Mouse (Mus musculus) embryonic stem cell, embryonic (primary cell): ENCODE data around the gene Coasy.

ENCODE experiments used
- CTCF ChIA-PET, 4 experiments: fragments of 300-600 bp in 2 of 4; fragments of 350-600 bp in 2 of 4; sonication (Branson Sonifier 250); formaldehyde crosslinking; loops; one replicate each; lab custom pipeline; 2022; ENCODE audit warnings: inconsistent platforms in 2 of 4; lab: Charles Lee
- POLR2A ChIA-PET, 4 experiments: fragments of 300-600 bp in 2 of 4; fragments of 350-600 bp in 2 of 4; sonication (Branson Sonifier 250); formaldehyde crosslinking; loops; one replicate each; lab custom pipeline; 2022; ENCODE audit warnings: antibody characterized with exemption in 4 of 4, inconsistent platforms in 1 of 4; lab: Charles Lee

Coasy gene

GRCm38 (mm10) chr11:101082208-101083082 lies at the start of gene Coasy:
Coasy (plus strand) TSS chr11:101082565.
- POLR2A ChIA-PET, result interaction anchor here in 3 of 4 experiments (0.6 to 5.4 kb wide), 35 partner anchors 12 to 762 kb away, joined by 3 to 39 read pairs (median 4); partner anchors contain the start of genes Psmc3ip (in 3 of the 3), Rpl27 (in 3 of the 3), Naglu (in 2 of the 3) and Plekhh3 (in 2 of the 3)
- CTCF ChIA-PET, result interaction anchor here (0.6 to 1.5 kb wide), 23 partner anchors 9 to 555 kb away, joined by 3 to 12 read pairs (median 4); partner anchors contain the start of genes Psmc3ip (in 3 of the 4), Acly (in 1 of the 4), Becn1 (in 1 of the 4) and Naglu (in 1 of the 4)

DNA sequence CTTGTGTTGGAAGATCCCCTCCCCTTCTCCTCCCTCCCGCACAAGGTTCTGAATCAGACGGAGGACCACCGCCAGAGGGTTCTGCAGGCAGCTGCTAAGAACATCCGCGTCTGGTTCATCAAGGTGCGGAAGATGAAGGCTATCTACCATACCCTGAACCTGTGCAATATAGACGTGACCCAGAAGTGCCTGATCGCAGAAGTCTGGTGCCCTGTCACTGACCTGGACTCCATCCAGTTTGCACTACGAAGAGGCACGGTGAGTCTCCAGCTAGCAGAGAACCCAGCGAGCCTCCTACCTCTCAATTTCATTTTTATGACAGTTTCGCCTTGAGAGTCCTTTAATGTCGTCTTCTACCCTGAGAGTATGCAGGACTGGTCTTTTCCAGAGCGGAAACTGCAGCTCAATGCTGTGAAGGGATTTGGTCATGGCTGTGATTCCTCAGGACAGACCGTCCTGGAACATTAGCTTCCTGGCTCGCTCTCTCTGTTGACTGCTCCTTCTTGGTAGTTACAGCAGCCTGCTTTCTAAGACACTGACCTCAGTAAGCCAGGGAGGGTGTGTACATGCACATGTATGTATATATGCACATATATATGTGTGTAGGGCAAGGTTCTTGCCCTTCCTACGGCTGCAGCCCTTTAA lies 48.4 kb upstream of the Coasy start:
- ChIA-PET CTCF (no interaction called here), POLR2A (interaction anchor here in 1 of 4 experiments (1.5 kb wide), 1 partner anchor 24 kb away, joined by 5 read pairs; the partner anchor contains the start of gene Atp6v0a1)

- CTCF ChIA-PET, result no interaction called here
- POLR2A ChIA-PET, result no interaction called here
These were observed 47.6 kb upstream of the Coasy start for GRCm38 (mm10) chr11:101034614-101035327.

DNA sequence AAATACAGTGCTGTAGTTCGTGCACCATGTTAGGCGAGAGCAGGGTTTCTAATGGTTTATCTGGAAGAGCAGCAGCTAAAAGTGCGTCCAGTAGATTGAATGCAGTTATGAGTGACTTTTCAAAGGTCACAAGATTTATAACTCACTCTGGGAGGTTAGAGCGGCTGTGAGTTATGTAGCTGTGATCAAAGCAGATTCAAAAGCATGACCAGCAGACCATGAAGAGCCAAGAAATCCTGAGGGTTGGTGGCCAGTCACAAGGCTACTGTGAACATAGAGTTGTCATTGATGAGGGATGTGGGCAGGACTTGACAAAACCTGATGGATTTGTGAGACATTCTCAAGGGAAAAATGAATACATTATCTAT lies 47.1 kb upstream of the Coasy start:
- ChIA-PET POLR2A (no interaction called here), CTCF (no interaction called here)

- POLR2A ChIA-PET, result interaction anchor here in 1 of 4 experiments (1.6 kb wide), 1 partner anchor 22 kb away, joined by 4 read pairs; no protein-coding TSS in a partner anchor
- CTCF ChIA-PET, result no interaction called here
These were observed 44.6 kb upstream of the Coasy start for GRCm38 (mm10) chr11:101037795-101038194.

GRCm38 (mm10) chr11:101045826-101046225 lies 36.5 kb upstream of the Coasy start:
- ChIA-PET POLR2A (interaction anchor here in 1 of 4 experiments (1.6 kb wide), 1 partner anchor 9 kb away, joined by 3 read pairs; no protein-coding TSS in a partner anchor), CTCF (interaction anchor here in 2 of 4 experiments (1.0 to 1.4 kb wide), 2 partner anchors 12 kb away, joined by 4 to 5 read pairs; no protein-coding TSS in a partner anchor)

- POLR2A ChIA-PET, result interaction anchor here in 1 of 4 experiments (1.6 kb wide), 1 partner anchor 9 kb away, joined by 3 read pairs; no protein-coding TSS in a partner anchor
These were observed 35.9 kb upstream of the Coasy start for GRCm38 (mm10) chr11:101046440-101046839.

DNA sequence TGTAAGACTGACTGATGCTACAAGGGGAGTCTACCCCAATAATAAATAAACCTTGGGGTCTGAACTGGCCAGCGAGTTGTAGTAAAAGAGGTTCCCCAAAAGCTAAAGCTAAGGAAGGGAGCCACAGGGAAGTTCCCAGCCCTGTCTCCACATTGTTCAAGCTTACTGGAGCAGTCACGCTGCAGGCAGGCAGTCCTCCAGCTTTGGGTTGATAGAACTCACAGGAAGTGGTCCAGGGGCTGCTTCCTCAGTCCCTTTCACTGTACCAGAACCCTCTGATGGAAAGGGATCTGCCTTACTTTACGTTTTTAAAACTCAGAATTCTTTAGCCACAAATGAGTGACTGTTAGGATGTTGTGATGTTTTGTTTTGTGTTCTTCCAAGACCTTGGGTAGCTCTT lies 34.9 kb upstream of the Coasy start:
- ChIA-PET CTCF (interaction anchor here (1.0 to 2.4 kb wide), 7 partner anchors 8 to 64 kb away, joined by 3 to 9 read pairs (median 5); no protein-coding TSS in a partner anchor), POLR2A (interaction anchor here in 1 of 4 experiments (1.0 to 2.6 kb wide), 4 partner anchors 10 to 49 kb away, joined by 3 to 6 read pairs (median 3); partner anchors contain the start of gene Coasy)

More at GRCm38 (mm10) chr11:101046440-101046839, 35.9 kb upstream of the Coasy start:
- CTCF ChIA-PET, result interaction anchor here in 2 of 4 experiments (1.0 to 1.4 kb wide), 2 partner anchors 11 to 12 kb away, joined by 4 to 5 read pairs; no protein-coding TSS in a partner anchor

DNA sequence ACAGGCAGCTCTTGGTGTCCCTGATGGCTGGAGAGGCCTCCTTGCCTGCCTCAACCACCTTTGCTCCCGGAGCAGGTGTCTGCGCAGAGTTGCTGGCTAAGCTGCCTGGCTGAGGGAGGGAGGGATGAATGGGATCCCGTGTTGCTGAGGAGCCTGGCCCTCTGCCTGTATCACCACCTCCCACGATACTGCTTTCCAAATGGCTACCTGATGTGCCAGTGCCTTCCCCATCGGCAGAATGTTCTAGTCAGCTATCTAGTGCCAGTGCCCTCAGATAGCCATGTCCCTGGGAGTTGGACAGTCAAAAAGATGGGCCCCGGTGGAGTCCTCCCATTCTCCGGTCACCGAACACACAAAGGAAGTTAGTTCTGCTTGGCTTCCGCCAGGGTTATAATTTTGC lies 32.0 kb upstream of the Coasy start:
- ChIA-PET CTCF (interaction anchor here in 2 of 4 experiments (0.7 to 0.8 kb wide), 2 partner anchors 8 to 72 kb away, joined by 3 read pairs; no protein-coding TSS in a partner anchor), POLR2A (interaction anchor here in 1 of 4 experiments (1.2 to 1.3 kb wide), 2 partner anchors 19 to 80 kb away, joined by 3 read pairs; partner anchors contain the start of genes Cavin1 and Naglu)

DNA sequence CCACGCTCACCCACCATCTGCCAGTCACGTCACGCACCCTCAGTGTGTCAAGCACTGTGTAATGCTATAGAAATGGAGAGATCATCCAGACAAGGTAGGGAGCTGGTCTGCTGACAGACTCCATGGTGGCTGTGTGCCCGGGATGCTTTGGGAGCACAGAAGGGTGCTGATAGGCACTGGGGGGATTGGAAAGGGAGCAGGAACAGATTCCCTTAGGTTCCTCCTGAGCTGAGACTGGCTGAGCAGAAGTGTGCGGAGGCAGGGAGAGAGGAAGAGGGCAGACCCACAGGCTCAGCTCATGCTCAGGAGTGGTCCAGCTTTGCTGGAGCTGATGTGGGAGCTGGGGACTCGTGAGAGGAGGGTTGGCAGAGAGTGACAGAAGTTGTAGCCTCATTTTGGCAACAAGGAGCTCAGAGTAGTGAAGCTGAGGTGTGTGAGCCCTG lies 31.3 kb upstream of the Coasy start:
- POLR2A ChIA-PET, result no interaction called here
- CTCF ChIA-PET, result interaction anchor here in 3 of 4 experiments (0.6 to 2.1 kb wide), 3 partner anchors 16 to 197 kb away, joined by 3 to 12 read pairs (median 4); no protein-coding TSS in a partner anchor

- ChIA-PET POLR2A (no interaction called here), CTCF (interaction anchor here in 3 of 4 experiments (0.6 to 2.1 kb wide), 5 partner anchors 15 to 197 kb away, joined by 3 to 12 read pairs (median 4); no protein-coding TSS in a partner anchor)
These were observed 30.7 kb upstream of the Coasy start for GRCm38 (mm10) chr11:101051617-101052016.

DNA sequence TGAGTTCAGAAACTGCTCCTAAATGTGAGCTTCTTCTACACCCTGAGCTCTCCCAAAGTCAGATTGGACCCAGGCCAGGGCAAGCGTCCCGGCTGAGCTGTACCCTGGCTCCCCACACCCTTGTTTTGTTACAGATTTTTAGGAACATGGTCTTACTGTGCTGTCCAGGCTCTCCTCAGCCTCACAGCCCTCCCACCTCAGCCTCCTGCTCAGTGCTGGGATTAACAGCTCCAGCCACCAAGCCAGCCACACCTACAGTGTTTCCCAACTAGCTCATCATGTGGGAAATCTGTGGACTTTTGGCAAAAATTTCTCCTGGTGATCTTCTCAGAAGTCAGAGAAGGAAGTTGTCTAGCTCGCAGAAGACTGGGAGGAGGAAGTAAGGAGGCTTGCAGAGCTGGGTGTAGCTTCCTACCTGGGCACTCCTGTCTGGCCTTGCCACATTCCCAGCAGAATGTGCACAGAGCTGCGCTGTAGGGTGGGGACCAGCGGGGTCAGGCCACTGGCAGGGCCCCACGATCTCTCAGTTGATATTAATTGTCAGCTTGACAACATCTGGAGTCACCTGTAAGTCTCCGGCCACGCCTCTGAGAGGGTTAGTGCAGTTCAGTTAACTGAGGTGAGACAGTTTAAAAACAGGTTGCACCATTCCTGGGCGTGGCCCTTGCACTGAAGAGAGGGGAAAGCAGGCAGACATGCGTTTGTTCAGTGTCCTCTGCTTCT lies 29.5 kb upstream of the Coasy start:
- CTCF ChIA-PET, result interaction anchor here in 3 of 4 experiments (0.5 to 2.1 kb wide), 11 partner anchors 14 to 308 kb away, joined by 3 to 12 read pairs (median 4); no protein-coding TSS in a partner anchor
- POLR2A ChIA-PET, result interaction anchor here in 3 of 4 experiments (1.0 to 1.6 kb wide), 9 partner anchors 9 to 147 kb away, joined by 3 to 7 read pairs (median 3); partner anchors contain the start of gene Atp6v0a1 (in 2 of the 3)

GRCm38 (mm10) chr11:101053974-101054373 lies 28.4 kb upstream of the Coasy start:
- ChIA-PET CTCF (interaction anchor here (0.6 to 1.6 kb wide), 10 partner anchors 67 to 309 kb away, joined by 3 to 7 read pairs (median 3); partner anchors contain the start of genes Plekhh3 (in 1 of the 4) and Stat3 (in 1 of the 4)), POLR2A (interaction anchor here in 1 of 4 experiments (1.0 kb wide), 1 partner anchor 60 kb away, joined by 3 read pairs; no protein-coding TSS in a partner anchor)

- ChIA-PET CTCF (interaction anchor here in 3 of 4 experiments (0.5 to 5.3 kb wide), 11 partner anchors 8 to 116 kb away, joined by 3 to 39 read pairs (median 3); partner anchors contain the start of gene Plekhh3 (in 1 of the 3)), POLR2A (interaction anchor here in 2 of 4 experiments (0.9 to 1.4 kb wide), 7 partner anchors 9 to 84 kb away, joined by 3 to 9 read pairs (median 3); partner anchors contain the start of genes Cavin1 (in 1 of the 2) and Naglu (in 1 of the 2))
These were observed 26.9 kb upstream of the Coasy start for GRCm38 (mm10) chr11:101055418-101055817.

DNA sequence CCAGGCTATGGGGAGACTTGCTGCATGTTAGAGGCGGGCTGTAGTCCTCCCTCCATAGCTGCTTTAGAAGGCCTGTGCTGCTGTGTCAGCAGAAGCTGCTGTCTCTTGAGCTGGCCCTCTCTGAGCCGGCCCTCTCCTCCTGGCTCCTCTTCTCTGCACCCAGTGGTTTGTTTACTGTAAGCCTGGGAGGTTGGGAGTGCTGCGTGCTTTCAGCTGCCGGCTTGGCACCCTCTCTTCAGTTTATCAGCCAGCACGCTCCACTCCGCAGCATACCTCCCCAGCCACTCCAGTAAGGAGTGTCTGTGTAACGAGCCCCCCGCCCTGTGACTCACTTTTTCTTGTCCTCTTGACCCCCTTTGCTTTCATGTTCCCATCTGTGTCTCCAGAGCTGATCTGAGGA lies 25.5 kb upstream of the Coasy start:
- ChIA-PET POLR2A (interaction anchor here in 2 of 4 experiments (0.6 to 2.0 kb wide), 9 partner anchors 10 to 674 kb away, joined by 3 to 8 read pairs (median 3); partner anchors contain the start of gene Naglu (in 1 of the 2)), CTCF (interaction anchor here (0.5 to 5.3 kb wide), 26 partner anchors 9 to 909 kb away, joined by 3 to 51 read pairs (median 6); partner anchors contain the start of genes Naglu (in 2 of the 4) and Atp6v0a1 (in 1 of the 4))

GRCm38 (mm10) chr11:101057860-101058259 lies 24.5 kb upstream of the Coasy start:
- ChIA-PET CTCF (interaction anchor here (0.5 to 5.3 kb wide), 110 partner anchors 8 to 1272 kb away, joined by 3 to 51 read pairs (median 4); partner anchors contain the start of genes Naglu (in 4 of the 4), Atp6v0a1 (in 2 of the 4), Coasy (in 2 of the 4) and Tubg2 (in 2 of the 4)), POLR2A (interaction anchor here in 3 of 4 experiments (0.5 to 2.0 kb wide), 21 partner anchors 9 to 738 kb away, joined by 3 to 7 read pairs (median 3); partner anchors contain the start of genes Naglu (in 2 of the 3), Atp6v0a1 (in 1 of the 3), Coasy (in 1 of the 3) and Eif1 (in 1 of the 3))
